Mouse (Mus musculus): ENCODE results near the gene Secisbp2. TPM values are rescaled to one million over a fixed set of nuclear protein-coding genes. Genes with fewer than 3 reads are reported as not detected.

Secisbp2 gene
- polyA plus RNA-seq, 1 experiment from 2014 or later = 21.2 TPM

- DNase-seq (ENCODE audit: low spot score) (no peak), ATAC-seq (ENCODE audit: low FRiP score, low TSS enrichment) (no peak)
- Histone ChIP-seq H3K27ac (replicated peaks) (no peak overlapping the region), H3K9me3 (ENCODE audit: control insufficient read depth, low read length) (no peaks in the 10 kb centered on the region), H3K9ac (ENCODE audit: low read length) (no peak overlapping the region), H3K27me3 (ENCODE audit: control insufficient read depth, insufficient read depth, low read length) (no peaks in the 10 kb centered on the region), H3K4me1 (replicated peaks; ENCODE audit: control insufficient read depth, insufficient read depth) (no peaks in the 10 kb centered on the region), H3K36me3 (ENCODE audit: control insufficient read depth, insufficient read depth, low read length) (peaks cover 37% of the 10 kb centered on the region), H3K4me3 (ENCODE audit: low read depth, low read length) (no peak overlapping the region), H3K4me2 (replicated peaks; ENCODE audit: low read depth) (no peak overlapping the region)
- 91% methylated on average over 8 of the region's 8 CpGs for WGBS
- no peak for TF ChIP-seq CTCF (IDR thresholded peaks at IDR 0.05; ENCODE audit: low read depth)
- no peak for TF ChIP-seq EP300 (optimal IDR thresholded peaks at IDR 0.05)
Measured at GRCm38 (mm10) chr13:51681634-51682033, 30.1 kb downstream of the Secisbp2 start.

GRCm38 (mm10) chr13:51685290-51685966 is 33.9 kb downstream of the Secisbp2 start:
- peaks cover 27% of the 10 kb centered on the region for H3K36me3 ChIP-seq (ENCODE audit: control insufficient read depth, insufficient read depth, low read length)
- WGBS = 73% methylated on average over 7 of the region's 7 CpGs

GRCm38 (mm10) chr13:51686966-51687365 is 35.5 kb downstream of the Secisbp2 start:
- H3K4me2 ChIP-seq (replicated peaks; ENCODE audit: low read depth) = no peak overlapping the region
- TF ChIP-seq CTCF (IDR thresholded peaks at IDR 0.05; ENCODE audit: low read depth) (no peak), EP300 (optimal IDR thresholded peaks at IDR 0.05) (no peak)
- H3K36me3 ChIP-seq (ENCODE audit: control insufficient read depth, insufficient read depth, low read length) = peaks cover 18% of the 10 kb centered on the region
- no peaks in the 10 kb centered on the region for H3K27me3 ChIP-seq (ENCODE audit: control insufficient read depth, insufficient read depth, low read length)
- H3K4me3 ChIP-seq (ENCODE audit: low read depth, low read length) = no peak overlapping the region
- no peaks in the 10 kb centered on the region for H3K9me3 ChIP-seq (ENCODE audit: control insufficient read depth, low read length)
- ATAC-seq (ENCODE audit: low FRiP score, low TSS enrichment) = no peak
- H3K4me1 ChIP-seq (replicated peaks; ENCODE audit: control insufficient read depth, insufficient read depth) = no peaks in the 10 kb centered on the region
- no peak for DNase-seq (ENCODE audit: low spot score)
- WGBS = 89% methylated on average over 5 of the region's 5 CpGs
- H3K9ac ChIP-seq (ENCODE audit: low read length) = no peak overlapping the region
- H3K27ac ChIP-seq (replicated peaks) = no peak overlapping the region

More at GRCm38 (mm10) chr13:51685290-51685966, 33.9 kb downstream of the Secisbp2 start:
- Histone ChIP-seq H3K4me3 (ENCODE audit: low read depth, low read length) (no peak overlapping the region), H3K9me3 (ENCODE audit: control insufficient read depth, low read length) (no peaks in the 10 kb centered on the region), H3K27ac (replicated peaks) (peak overlapping the region; percentile 81), H3K4me1 (replicated peaks; ENCODE audit: control insufficient read depth, insufficient read depth) (no peaks in the 10 kb centered on the region), H3K27me3 (ENCODE audit: control insufficient read depth, insufficient read depth, low read length) (no peaks in the 10 kb centered on the region), H3K4me2 (replicated peaks; ENCODE audit: low read depth) (no peak overlapping the region), H3K9ac (ENCODE audit: low read length) (no peak overlapping the region)
- no peak for DNase-seq (ENCODE audit: low spot score)
- ATAC-seq (ENCODE audit: low FRiP score, low TSS enrichment) = peak; percentile 53; the same call in 1 of the 2 replicates
- TF ChIP-seq CTCF (IDR thresholded peaks at IDR 0.05; ENCODE audit: low read depth) (no peak), EP300 (optimal IDR thresholded peaks at IDR 0.05) (peak; percentile 72)

GRCm38 (mm10) chr13:51688688-51689087 is 37.2 kb downstream of the Secisbp2 start:
- Histone ChIP-seq H3K27ac (replicated peaks) (no peak overlapping the region), H3K4me1 (replicated peaks; ENCODE audit: control insufficient read depth, insufficient read depth) (no peaks in the 10 kb centered on the region), H3K36me3 (ENCODE audit: control insufficient read depth, insufficient read depth, low read length) (peaks cover 16% of the 10 kb centered on the region), H3K9me3 (ENCODE audit: control insufficient read depth, low read length) (no peaks in the 10 kb centered on the region), H3K27me3 (ENCODE audit: control insufficient read depth, insufficient read depth, low read length) (no peaks in the 10 kb centered on the region), H3K4me3 (ENCODE audit: low read depth, low read length) (no peak overlapping the region), H3K9ac (ENCODE audit: low read length) (no peak overlapping the region), H3K4me2 (replicated peaks; ENCODE audit: low read depth) (no peak overlapping the region)
- ATAC-seq (ENCODE audit: low FRiP score, low TSS enrichment) = no peak
- TF ChIP-seq CTCF (IDR thresholded peaks at IDR 0.05; ENCODE audit: low read depth) (no peak), EP300 (optimal IDR thresholded peaks at IDR 0.05) (no peak)
- DNase-seq (ENCODE audit: low spot score) = no peak
- 67% methylated on average over 3 of the region's 3 CpGs for WGBS

- no peak overlapping the region for H3K9ac ChIP-seq (ENCODE audit: low read length)
- H3K27ac ChIP-seq (replicated peaks) = no peak overlapping the region
- DNase-seq (ENCODE audit: low spot score) = no peak
- TF ChIP-seq EP300 (optimal IDR thresholded peaks at IDR 0.05) = no peak
- no peak for TF ChIP-seq CTCF (IDR thresholded peaks at IDR 0.05; ENCODE audit: low read depth)
- no peaks in the 10 kb centered on the region for H3K9me3 ChIP-seq (ENCODE audit: control insufficient read depth, low read length)
- H3K4me2 ChIP-seq (replicated peaks; ENCODE audit: low read depth) = no peak overlapping the region
- no peak for ATAC-seq (ENCODE audit: low FRiP score, low TSS enrichment)
- no peaks in the 10 kb centered on the region; the same call in 1 of the 2 replicates for H3K36me3 ChIP-seq (ENCODE audit: control insufficient read depth, insufficient read depth, low read length)
- no peaks in the 10 kb centered on the region for H3K27me3 ChIP-seq (ENCODE audit: control insufficient read depth, insufficient read depth, low read length)
- no peak overlapping the region for H3K4me3 ChIP-seq (ENCODE audit: low read depth, low read length)
- no peaks in the 10 kb centered on the region for H3K4me1 ChIP-seq (replicated peaks; ENCODE audit: control insufficient read depth, insufficient read depth)
Measured at GRCm38 (mm10) chr13:51696481-51696880, 45.0 kb downstream of the Secisbp2 start.

GRCm38 (mm10) chr13:51697455-51697854 is 46.0 kb downstream of the Secisbp2 start:
- H3K27me3 ChIP-seq (ENCODE audit: control insufficient read depth, insufficient read depth, low read length) = no peaks in the 10 kb centered on the region
- no peak overlapping the region for H3K27ac ChIP-seq (replicated peaks)
- no peaks in the 10 kb centered on the region for H3K9me3 ChIP-seq (ENCODE audit: control insufficient read depth, low read length)
- ATAC-seq (ENCODE audit: low FRiP score, low TSS enrichment) = peak; percentile 55
- no peak overlapping the region for H3K4me2 ChIP-seq (replicated peaks; ENCODE audit: low read depth)
- no peaks in the 10 kb centered on the region for H3K4me1 ChIP-seq (replicated peaks; ENCODE audit: control insufficient read depth, insufficient read depth)
- no peak overlapping the region for H3K9ac ChIP-seq (ENCODE audit: low read length)
- no peaks in the 10 kb centered on the region; the same call in 1 of the 2 replicates for H3K36me3 ChIP-seq (ENCODE audit: control insufficient read depth, insufficient read depth, low read length)
- WGBS = 52% methylated on average over 6 of the region's 6 CpGs
- peak; percentile 22 for DNase-seq (ENCODE audit: low spot score)
- no peak overlapping the region for H3K4me3 ChIP-seq (ENCODE audit: low read depth, low read length)
- TF ChIP-seq CTCF (IDR thresholded peaks at IDR 0.05; ENCODE audit: low read depth) (no peak), EP300 (optimal IDR thresholded peaks at IDR 0.05) (no peak)
